Mouse (Mus musculus) thymus, postnatal 14 days (tissue): Measurements from ENCODE around the gene Tfdp1.

Source experiments
- DNase-seq: peaks from one replicate; pipeline ENCODE4 v3.0.0; 2021

Tfdp1 gene

DNA sequence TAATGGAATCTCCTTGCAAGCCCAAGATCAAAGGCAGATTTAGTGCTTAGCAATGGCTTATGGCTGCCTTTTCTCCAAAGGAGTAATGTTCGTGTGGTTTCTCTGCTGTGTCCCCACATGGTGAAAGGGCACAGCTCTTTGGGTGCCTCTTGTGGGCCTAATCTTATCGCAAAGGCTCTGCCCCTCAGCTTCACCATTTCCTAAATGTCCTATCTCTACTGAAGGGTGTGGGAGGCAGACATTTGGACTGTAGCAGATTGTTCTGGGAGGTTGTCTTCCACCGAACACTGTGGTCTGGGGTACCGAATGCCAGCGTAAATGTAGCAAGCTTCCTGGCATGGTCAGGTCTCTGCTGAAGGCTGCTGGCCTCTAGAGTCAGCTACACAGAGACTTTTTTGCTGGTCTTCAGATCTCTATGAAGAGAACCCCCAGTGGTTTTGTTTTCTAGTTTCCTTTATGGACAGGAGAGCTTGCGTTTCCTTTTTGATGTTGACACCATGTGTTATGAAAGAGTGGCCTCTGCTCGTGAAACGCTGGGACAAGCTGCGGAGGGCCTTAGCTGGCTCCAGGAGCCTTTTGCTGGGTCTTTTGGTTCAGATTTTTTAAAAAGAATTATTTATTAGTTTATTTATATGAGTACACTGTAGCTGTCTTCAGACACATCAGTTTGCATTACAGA is 14.7 kb downstream of the Tfdp1 start:
- DNase-seq = no peak

DNA sequence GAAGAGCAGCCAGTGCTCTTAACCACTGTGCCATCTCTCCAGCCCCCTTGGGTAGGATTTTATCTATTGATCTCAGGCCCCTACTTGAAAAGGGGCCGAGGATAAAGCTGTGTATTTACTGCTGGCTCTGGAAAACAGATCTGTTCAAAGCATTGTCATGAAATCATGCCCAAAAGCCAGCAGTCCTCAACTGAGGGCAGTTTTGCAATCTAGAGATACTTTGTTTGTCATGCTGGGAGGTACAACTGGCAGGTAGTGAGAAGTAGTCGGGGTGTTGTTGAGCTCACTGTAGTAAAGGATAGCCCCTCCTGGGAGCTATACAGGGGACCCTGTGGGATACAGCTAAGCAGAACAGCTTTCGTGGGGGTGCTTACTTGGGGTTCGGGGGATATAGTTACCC is 15.3 kb downstream of the Tfdp1 start:
- DNase-seq = no peak

- no peak for DNase-seq
Observed at GRCm38 (mm10) chr8:13356221-13356620, 17.7 kb downstream of the Tfdp1 start.

GRCm38 (mm10) chr8:13356681-13357080 is 18.1 kb downstream of the Tfdp1 start:
- no peak for DNase-seq

GRCm38 (mm10) chr8:13360213-13360612 is 21.7 kb downstream of the Tfdp1 start:
- no peak for DNase-seq

- peak; percentile 19 for DNase-seq
Observed at GRCm38 (mm10) chr8:13361865-13362264, 23.3 kb downstream of the Tfdp1 start.

GRCm38 (mm10) chr8:13373151-13373662 is 34.7 kb downstream of the Tfdp1 start:
- no peak for DNase-seq

- DNase-seq = no peak
Observed at GRCm38 (mm10) chr8:13381630-13382029, 43.1 kb downstream of the Tfdp1 start.

DNA sequence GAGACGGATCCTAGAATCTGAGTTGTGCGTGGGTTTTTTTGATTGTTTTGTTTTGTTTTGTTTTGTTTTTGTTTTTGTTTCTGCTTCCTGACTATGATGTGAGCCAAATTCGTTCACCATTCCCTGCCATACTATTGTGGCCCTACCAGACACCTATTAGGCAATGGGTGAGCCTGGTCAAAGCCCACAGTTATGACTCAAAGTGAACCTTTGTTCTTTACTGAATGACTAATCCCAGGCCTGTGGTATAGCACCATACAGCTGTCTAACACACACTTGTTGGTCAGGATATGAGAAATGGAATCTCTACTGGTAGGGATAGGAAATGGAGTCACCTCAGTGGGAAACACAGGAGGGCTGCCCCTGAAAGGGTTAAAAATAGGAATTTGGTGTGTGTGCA is 44.0 kb downstream of the Tfdp1 start:
- DNase-seq = no peak

DNA sequence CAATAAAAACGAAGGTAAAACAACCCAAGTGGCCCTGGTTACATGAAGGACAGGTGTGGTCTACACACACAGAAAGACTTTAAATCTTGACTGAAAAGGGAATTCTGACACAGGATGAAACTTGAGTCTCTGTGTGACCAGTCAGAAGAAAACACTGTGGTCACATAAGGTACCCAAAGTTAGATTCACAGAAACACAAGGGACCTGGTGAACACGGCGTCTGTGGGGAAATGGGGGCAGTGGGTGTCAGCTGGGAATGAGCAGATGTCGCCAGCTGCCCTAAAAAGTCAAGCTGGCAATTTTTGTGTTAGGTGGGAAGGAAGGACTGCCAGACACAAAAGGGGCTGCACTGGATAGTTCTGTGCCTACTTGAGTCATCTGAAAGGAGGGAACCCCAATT is 44.4 kb downstream of the Tfdp1 start:
- DNase-seq = no peak

GRCm38 (mm10) chr8:13386366-13386765 is 47.8 kb downstream of the Tfdp1 start:
- no peak for DNase-seq

- no peak for DNase-seq
Observed at GRCm38 (mm10) chr8:13387728-13388127, 49.2 kb downstream of the Tfdp1 start.

GRCm38 (mm10) chr8:13388744-13389143 is 50.2 kb downstream of the Tfdp1 start:
- DNase-seq = no peak

- no peak for DNase-seq
Observed at GRCm38 (mm10) chr8:13393869-13394268, 55.3 kb downstream of the Tfdp1 start.

DNA sequence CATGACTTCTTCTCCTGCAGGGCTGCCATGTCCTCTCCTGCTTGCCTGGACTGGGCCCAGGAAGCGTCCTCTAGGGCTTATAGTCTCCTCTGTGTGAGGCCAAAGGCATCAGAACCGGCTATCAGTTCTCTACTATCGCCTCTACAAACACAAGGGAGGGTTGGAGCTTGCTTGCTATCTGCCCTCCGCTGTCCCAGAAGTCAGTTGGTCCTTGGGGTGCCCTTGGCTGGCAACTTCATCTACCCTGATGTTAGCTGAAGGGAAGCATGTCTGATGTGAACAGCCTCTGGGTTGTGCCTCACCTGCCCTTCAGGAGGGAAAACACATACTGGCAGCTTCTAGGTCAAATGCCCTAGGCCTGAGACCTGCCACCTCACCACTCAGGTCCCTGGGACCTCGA is 58.2 kb downstream of the Tfdp1 start, which contains the start of gene Atp4b:
Gene Atp4b, minus strand, starts transcription at position 101 of the 400 bp plus-strand sequence.
- no peak for DNase-seq

DNA sequence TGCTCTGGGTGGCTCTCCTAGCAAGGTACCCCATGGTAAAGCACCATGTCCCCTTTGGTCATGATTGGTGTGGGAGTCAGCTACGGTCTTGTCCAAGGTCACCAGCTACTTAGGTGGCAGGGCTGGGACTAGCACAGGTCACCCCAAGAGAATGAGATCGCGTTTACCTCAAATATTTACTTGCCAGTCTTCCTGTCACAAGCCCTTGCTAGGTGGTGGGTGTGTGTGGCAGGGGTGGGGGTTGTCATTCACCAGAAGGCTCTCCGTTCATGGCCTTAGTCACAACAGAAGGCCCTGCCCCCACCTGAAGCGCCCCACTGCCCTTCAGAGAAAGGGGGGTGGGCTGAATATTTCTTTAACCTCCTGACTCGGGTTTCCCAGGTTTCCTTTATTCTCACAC is 65.0 kb downstream of the Tfdp1 start:
- no peak for DNase-seq

- DNase-seq = no peak
Observed at GRCm38 (mm10) chr8:13404666-13405131, 66.1 kb downstream of the Tfdp1 start, which contains the start of gene Grk1. Gene Grk1 (plus strand): TSS chr8:13405081.

DNA sequence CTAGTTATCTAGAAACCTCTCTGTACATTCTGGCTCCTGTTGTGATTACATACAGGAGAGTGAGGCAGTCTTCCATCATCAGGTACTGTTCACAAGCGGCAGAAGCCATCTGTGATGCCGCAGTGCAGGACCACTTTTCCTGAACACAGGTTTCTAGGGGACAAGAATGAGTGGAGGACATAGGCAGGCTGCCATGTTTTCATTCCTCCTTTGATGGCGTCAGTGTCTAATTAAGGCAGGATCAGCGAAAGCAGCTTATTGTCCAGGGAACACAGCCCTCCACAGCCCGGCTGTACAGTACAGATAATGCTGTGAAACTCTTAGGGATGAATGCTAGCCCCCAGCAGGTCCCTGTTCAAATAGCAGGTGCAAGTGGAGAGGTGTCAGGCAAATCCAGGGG is 67.5 kb downstream of the Tfdp1 start:
- DNase-seq = no peak

- DNase-seq = peak; percentile 80
Observed at GRCm38 (mm10) chr8:13411597-13411996, 73.0 kb downstream of the Tfdp1 start.

DNA sequence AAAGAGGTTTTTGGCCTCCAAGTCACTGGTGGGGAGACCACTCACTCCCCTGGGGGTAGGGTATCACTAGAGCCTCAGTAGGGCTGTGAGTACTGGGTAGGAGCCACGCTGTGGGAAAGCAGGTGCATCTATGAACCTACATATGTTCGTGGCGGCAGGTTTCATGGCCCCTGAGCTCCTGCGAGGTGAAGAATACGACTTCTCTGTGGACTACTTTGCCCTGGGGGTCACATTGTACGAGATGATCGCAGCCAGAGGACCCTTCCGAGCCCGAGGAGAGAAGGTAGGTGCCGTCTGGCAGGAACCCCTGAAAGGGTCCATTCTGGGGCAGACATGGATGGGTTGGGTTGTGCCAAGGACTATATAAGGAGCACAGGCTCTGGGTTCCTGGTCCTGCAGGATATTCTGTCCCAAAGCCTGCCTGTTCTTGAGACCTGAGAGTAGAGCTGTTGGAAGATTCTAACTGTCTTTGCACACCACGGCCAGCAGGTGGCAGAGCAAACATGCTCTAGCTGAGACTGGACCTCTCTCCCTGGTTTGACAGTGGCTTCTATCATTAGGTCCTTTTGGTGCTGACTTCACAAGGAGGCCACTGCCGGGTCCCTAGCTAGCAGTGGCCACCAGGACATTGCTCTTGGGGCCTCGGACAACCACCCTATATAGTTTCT is 74.5 kb downstream of the Tfdp1 start:
- DNase-seq = peak; percentile 66

GRCm38 (mm10) chr8:13413823-13414390 is 75.4 kb downstream of the Tfdp1 start:
- DNase-seq = peak; percentile 70

DNA sequence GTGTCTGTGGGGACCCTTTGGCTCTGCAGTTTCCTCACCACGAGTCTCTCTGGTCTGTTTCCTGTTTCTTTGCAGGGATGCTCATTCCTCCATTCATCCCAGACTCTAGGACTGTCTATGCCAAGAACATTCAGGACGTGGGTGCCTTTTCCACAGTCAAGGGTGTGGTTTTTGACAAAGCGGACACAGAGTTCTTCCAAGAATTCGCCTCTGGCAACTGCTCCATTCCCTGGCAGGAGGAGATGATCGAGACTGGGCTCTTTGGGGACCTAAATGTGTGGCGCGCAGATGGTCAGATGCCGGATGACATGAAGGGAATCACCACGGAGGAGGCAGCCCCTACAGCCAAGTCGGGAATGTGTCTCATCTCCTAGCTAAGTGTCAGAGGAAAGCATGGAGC is 77.3 kb downstream of the Tfdp1 start:
- DNase-seq = no peak

DNA sequence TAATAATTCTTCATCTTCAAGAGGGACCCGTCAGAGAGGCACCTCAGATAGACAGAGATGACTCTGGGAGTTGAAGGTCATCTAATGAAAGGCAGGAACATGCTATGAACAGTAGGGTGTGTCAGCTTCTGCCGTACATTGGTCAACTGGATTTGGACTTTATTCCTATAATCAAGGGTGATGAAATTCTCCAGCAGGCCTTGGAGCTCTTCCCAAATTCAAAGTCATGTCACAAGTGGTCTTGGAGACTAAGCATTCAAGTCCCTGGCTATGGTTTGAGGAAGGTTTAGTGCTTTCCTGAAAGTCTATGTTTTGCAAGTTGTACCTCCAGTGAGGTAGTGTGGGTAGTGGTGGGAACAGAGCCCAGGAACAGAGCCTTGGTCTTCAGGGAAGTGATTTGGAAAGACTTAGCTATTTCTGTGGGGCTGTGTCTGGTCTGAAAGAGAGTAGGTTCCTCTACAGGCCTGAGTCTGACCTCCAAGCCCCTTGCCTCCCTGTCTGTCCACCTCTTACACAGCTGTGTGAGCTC is 80.6 kb downstream of the Tfdp1 start:
- no peak for DNase-seq

DNA sequence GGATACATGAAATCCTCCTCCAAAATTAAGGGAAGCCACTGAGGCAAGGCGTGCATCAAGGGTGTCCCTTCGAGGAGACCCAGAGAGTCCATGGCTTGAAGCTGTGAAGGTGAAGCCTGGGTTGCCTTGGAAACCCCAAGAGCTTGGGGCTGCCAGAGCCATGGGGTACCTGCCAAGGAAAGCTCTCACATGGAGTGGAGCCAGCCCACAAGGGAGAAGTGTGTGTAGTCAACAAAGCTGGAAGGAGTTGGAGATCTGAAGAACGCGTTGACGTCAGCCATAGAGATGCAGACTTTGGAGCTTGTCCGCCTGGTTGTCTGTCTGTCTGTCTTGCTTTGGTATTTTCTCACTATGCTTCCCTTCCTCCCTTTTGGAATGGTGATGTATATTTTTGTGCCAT is 82.4 kb downstream of the Tfdp1 start:
- DNase-seq = no peak
